Mouse (Mus musculus): ENCODE results near the gene Dop1b. TPM values are rescaled to one million over a fixed set of nuclear protein-coding genes. Genes with fewer than 3 reads are reported as not detected.

Dop1b gene
- polyA plus RNA-seq, 1 experiment from 2014 or later, result 8.1 TPM

DNA sequence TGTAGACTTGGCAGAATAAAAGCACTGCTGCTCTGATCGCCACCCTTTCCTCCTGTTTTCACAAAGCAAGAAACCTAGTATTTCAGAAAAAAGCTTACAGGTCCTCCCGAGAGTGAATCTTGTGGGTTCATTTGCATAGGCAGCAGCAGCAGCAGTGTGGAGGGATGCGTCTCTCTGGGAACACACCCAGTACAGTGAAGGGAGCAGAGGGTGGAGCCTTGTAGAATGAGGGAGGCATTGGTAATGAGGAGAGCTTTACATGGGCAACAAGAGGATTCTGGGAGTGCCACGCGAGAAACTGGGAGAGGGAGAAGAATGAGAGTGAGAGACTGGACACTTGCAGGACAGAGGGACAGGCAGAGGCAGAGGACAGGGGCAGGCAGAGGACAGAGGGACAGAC, 2.7 kb downstream of the Dop1b start:
- no peaks in the 10 kb centered on the region for H3K36me3 ChIP-seq (ENCODE audit: control insufficient read depth, insufficient read depth, low read length)
- H3K27ac ChIP-seq (replicated peaks in 1 of 2; ENCODE audit: control insufficient read depth in 1 of 2, insufficient read depth in 1 of 2, low read depth in 2 of 2, low read length in 2 of 2), result no peak overlapping the region
- WGBS, result 33% methylated on average over 5 of the region's 5 CpGs
- no peak overlapping the region for H3K9ac ChIP-seq (ENCODE audit: low read length)
- ATAC-seq (ENCODE audit: insufficient number of reproducible peaks, insufficient read depth, low FRiP score, low read depth), result no peak
- H3K4me3 ChIP-seq (ENCODE audit: control insufficient read depth in 1 of 2, insufficient read depth in 1 of 2, low read depth in 1 of 2, low read length in 2 of 2), result no peak overlapping the region
- peaks cover 0 to 17% of the 10 kb centered on the region in 2 experiments; a peak in 2 of 4 replicates for H3K4me1 ChIP-seq (ENCODE audit: control insufficient read depth in 2 of 2, insufficient read depth in 2 of 2, low read length in 2 of 2)
- no peak overlapping the region for H3K4me2 ChIP-seq (ENCODE audit: low read length)
- H3K9me3 ChIP-seq (ENCODE audit: control insufficient read depth, low read length), result no peaks in the 10 kb centered on the region
- peaks cover 5% of the 10 kb centered on the region; the same call in 1 of the 2 replicates for H3K27me3 ChIP-seq (ENCODE audit: control insufficient read depth, insufficient read depth, low read length)

- Histone ChIP-seq H3K9me3 (ENCODE audit: control insufficient read depth, low read length) (no peaks in the 10 kb centered on the region), H3K4me1 (ENCODE audit: control insufficient read depth in 2 of 2, insufficient read depth in 2 of 2, low read length in 2 of 2) (peaks cover 0 to 17% of the 10 kb centered on the region in 2 experiments; a peak in 2 of 4 replicates), H3K36me3 (ENCODE audit: control insufficient read depth, insufficient read depth, low read length) (no peaks in the 10 kb centered on the region), H3K9ac (ENCODE audit: low read length) (no peak overlapping the region), H3K27ac (replicated peaks in 1 of 2; ENCODE audit: control insufficient read depth in 1 of 2, insufficient read depth in 1 of 2, low read depth in 2 of 2, low read length in 2 of 2) (no peak overlapping the region), H3K4me2 (ENCODE audit: low read length) (no peak overlapping the region), H3K27me3 (ENCODE audit: control insufficient read depth, insufficient read depth, low read length) (peaks cover 5% of the 10 kb centered on the region; the same call in 1 of the 2 replicates), H3K4me3 (ENCODE audit: control insufficient read depth in 1 of 2, insufficient read depth in 1 of 2, low read depth in 1 of 2, low read length in 2 of 2) (no peak overlapping the region)
- ATAC-seq (ENCODE audit: insufficient number of reproducible peaks, insufficient read depth, low FRiP score, low read depth), result no peak
- 80% methylated on average over 6 of the region's 6 CpGs for WGBS
Measured at GRCm38 (mm10) chr16:93715826-93716225, 4.1 kb downstream of the Dop1b start.

DNA sequence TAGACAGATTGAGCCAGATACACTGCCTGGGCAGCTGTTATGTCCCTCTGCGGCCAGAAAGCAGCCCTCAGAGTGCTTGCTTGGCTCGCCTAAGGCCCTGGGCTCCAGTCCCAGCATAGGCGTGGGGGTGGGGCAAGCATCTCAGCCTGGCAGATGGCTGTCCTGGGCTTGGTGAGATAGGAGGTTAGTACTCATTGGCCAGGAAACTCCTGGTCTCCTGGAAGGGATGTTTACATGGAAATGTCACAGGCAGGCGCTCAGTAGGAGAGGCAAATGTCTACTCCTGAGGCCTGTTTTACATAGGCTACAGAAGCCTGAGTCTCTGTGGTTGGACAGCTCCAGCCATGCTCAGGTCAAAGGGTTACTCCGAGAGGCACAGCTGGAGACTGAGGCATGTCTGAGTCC, 5.6 kb downstream of the Dop1b start:
- WGBS, result 12% methylated on average over 5 of the region's 5 CpGs

GRCm38 (mm10) chr16:93721771-93722170, 10.1 kb downstream of the Dop1b start:
- peaks cover 0 to 8% of the 10 kb centered on the region in 2 experiments; a peak in 2 of 4 replicates for H3K4me1 ChIP-seq (ENCODE audit: control insufficient read depth in 2 of 2, insufficient read depth in 2 of 2, low read length in 2 of 2)

More for the DNA sequence above, 5.6 kb downstream of the Dop1b start:
- Histone ChIP-seq H3K9ac (ENCODE audit: low read length) (no peak overlapping the region), H3K27me3 (ENCODE audit: control insufficient read depth, insufficient read depth, low read length) (peaks cover 5% of the 10 kb centered on the region; the same call in 1 of the 2 replicates), H3K27ac (replicated peaks in 1 of 2; ENCODE audit: control insufficient read depth in 1 of 2, insufficient read depth in 1 of 2, low read depth in 2 of 2, low read length in 2 of 2) (0 out of 4 replicates have a peak overlapping the region, but pooled peaks of 1 of the 2 experiments have one; percentile 14), H3K36me3 (ENCODE audit: control insufficient read depth, insufficient read depth, low read length) (no peaks in the 10 kb centered on the region), H3K4me3 (ENCODE audit: control insufficient read depth in 1 of 2, insufficient read depth in 1 of 2, low read depth in 1 of 2, low read length in 2 of 2) (no peak overlapping the region), H3K4me1 (ENCODE audit: control insufficient read depth in 2 of 2, insufficient read depth in 2 of 2, low read length in 2 of 2) (peaks cover 0 to 15% of the 10 kb centered on the region in 2 experiments; a peak in 3 of 4 replicates), H3K9me3 (ENCODE audit: control insufficient read depth, low read length) (no peaks in the 10 kb centered on the region), H3K4me2 (ENCODE audit: low read length) (no peak overlapping the region)
- peak; percentile 75 for ATAC-seq (ENCODE audit: insufficient number of reproducible peaks, insufficient read depth, low FRiP score, low read depth)

GRCm38 (mm10) chr16:93722476-93722875, 10.8 kb downstream of the Dop1b start:
- Histone ChIP-seq H3K4me1 (ENCODE audit: control insufficient read depth in 2 of 2, insufficient read depth in 2 of 2, low read length in 2 of 2) (peaks cover 0 to 1% of the 10 kb centered on the region in 2 experiments; a peak in 2 of 4 replicates), H3K9me3 (ENCODE audit: control insufficient read depth, low read length) (no peaks in the 10 kb centered on the region), H3K9ac (ENCODE audit: low read length) (no peak overlapping the region), H3K27me3 (ENCODE audit: control insufficient read depth, insufficient read depth, low read length) (no peaks in the 10 kb centered on the region), H3K36me3 (ENCODE audit: control insufficient read depth, insufficient read depth, low read length) (no peaks in the 10 kb centered on the region), H3K4me2 (ENCODE audit: low read length) (no peak overlapping the region), H3K27ac (replicated peaks in 1 of 2; ENCODE audit: control insufficient read depth in 1 of 2, insufficient read depth in 1 of 2, low read depth in 2 of 2, low read length in 2 of 2) (no peak overlapping the region), H3K4me3 (ENCODE audit: control insufficient read depth in 1 of 2, insufficient read depth in 1 of 2, low read depth in 1 of 2, low read length in 2 of 2) (no peak overlapping the region)
- 57% methylated on average over 2 of the region's 2 CpGs for WGBS
- ATAC-seq (ENCODE audit: insufficient number of reproducible peaks, insufficient read depth, low FRiP score, low read depth), result no peak

More at GRCm38 (mm10) chr16:93721771-93722170, 10.1 kb downstream of the Dop1b start:
- H3K27ac ChIP-seq (replicated peaks in 1 of 2; ENCODE audit: control insufficient read depth in 1 of 2, insufficient read depth in 1 of 2, low read depth in 2 of 2, low read length in 2 of 2), result no peak overlapping the region
- no peaks in the 10 kb centered on the region for H3K27me3 ChIP-seq (ENCODE audit: control insufficient read depth, insufficient read depth, low read length)
- H3K36me3 ChIP-seq (ENCODE audit: control insufficient read depth, insufficient read depth, low read length), result no peaks in the 10 kb centered on the region
- ATAC-seq (ENCODE audit: insufficient number of reproducible peaks, insufficient read depth, low FRiP score, low read depth), result no peak
- WGBS, result 61% methylated on average over 5 of the region's 5 CpGs
- no peak overlapping the region for H3K4me2 ChIP-seq (ENCODE audit: low read length)
- H3K9me3 ChIP-seq (ENCODE audit: control insufficient read depth, low read length), result no peaks in the 10 kb centered on the region
- no peak overlapping the region for H3K9ac ChIP-seq (ENCODE audit: low read length)
- H3K4me3 ChIP-seq (ENCODE audit: control insufficient read depth in 1 of 2, insufficient read depth in 1 of 2, low read depth in 1 of 2, low read length in 2 of 2), result no peak overlapping the region

- no peak overlapping the region for H3K4me3 ChIP-seq (ENCODE audit: control insufficient read depth in 1 of 2, insufficient read depth in 1 of 2, low read depth in 1 of 2, low read length in 2 of 2)
- no peak for ATAC-seq (ENCODE audit: insufficient number of reproducible peaks, insufficient read depth, low FRiP score, low read depth)
- H3K9me3 ChIP-seq (ENCODE audit: control insufficient read depth, low read length), result no peaks in the 10 kb centered on the region
- no peak overlapping the region for H3K4me2 ChIP-seq (ENCODE audit: low read length)
- H3K4me1 ChIP-seq (ENCODE audit: control insufficient read depth in 2 of 2, insufficient read depth in 2 of 2, low read length in 2 of 2), result peaks cover 3 to 4% of the 10 kb centered on the region in 2 experiments; a peak in 1 of 4 replicates
- 0 out of 2 replicates have a peak, but pooled peaks cover 3% of the 10 kb centered on the region for H3K36me3 ChIP-seq (ENCODE audit: control insufficient read depth, insufficient read depth, low read length)
- 65% methylated on average over 8 of the region's 8 CpGs for WGBS
- no peak overlapping the region for H3K27ac ChIP-seq (replicated peaks in 1 of 2; ENCODE audit: control insufficient read depth in 1 of 2, insufficient read depth in 1 of 2, low read depth in 2 of 2, low read length in 2 of 2)
- no peak overlapping the region for H3K9ac ChIP-seq (ENCODE audit: low read length)
- no peaks in the 10 kb centered on the region for H3K27me3 ChIP-seq (ENCODE audit: control insufficient read depth, insufficient read depth, low read length)
Measured at GRCm38 (mm10) chr16:93725417-93726144, 13.9 kb downstream of the Dop1b start.

DNA sequence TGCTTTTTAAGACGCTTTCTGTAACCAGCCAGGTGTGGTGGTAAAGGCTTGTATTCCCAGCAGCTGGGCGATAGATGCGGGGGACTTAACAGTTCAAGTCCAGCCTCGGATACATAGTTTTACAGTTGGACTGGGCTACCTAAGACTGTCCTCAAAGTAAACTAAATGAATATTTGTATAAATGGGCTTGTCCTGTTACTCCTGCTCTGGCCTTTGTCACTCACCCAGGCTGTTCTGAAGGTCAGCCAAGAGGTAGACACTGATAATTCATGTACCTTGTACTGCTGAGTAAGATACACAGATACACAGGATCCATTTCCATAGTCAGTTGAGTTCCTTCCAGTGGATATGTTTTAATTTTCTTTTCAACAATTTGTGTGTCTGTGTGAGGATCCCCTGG, 14.5 kb downstream of the Dop1b start:
- H3K4me1 ChIP-seq (ENCODE audit: control insufficient read depth in 2 of 2, insufficient read depth in 2 of 2, low read length in 2 of 2), result peaks cover 7% of the 10 kb centered on the region in 2 experiments; a peak in 3 of 4 replicates
- WGBS, result 87% methylated on average over 4 of the region's 4 CpGs
- H3K36me3 ChIP-seq (ENCODE audit: control insufficient read depth, insufficient read depth, low read length), result 0 out of 2 replicates have a peak, but pooled peaks cover 3% of the 10 kb centered on the region
- no peak overlapping the region for H3K4me2 ChIP-seq (ENCODE audit: low read length)
- H3K9me3 ChIP-seq (ENCODE audit: control insufficient read depth, low read length), result no peaks in the 10 kb centered on the region
- no peak overlapping the region for H3K4me3 ChIP-seq (ENCODE audit: control insufficient read depth in 1 of 2, insufficient read depth in 1 of 2, low read depth in 1 of 2, low read length in 2 of 2)
- H3K27me3 ChIP-seq (ENCODE audit: control insufficient read depth, insufficient read depth, low read length), result no peaks in the 10 kb centered on the region
- H3K9ac ChIP-seq (ENCODE audit: low read length), result no peak overlapping the region
- no peak overlapping the region for H3K27ac ChIP-seq (replicated peaks in 1 of 2; ENCODE audit: control insufficient read depth in 1 of 2, insufficient read depth in 1 of 2, low read depth in 2 of 2, low read length in 2 of 2)
- no peak for ATAC-seq (ENCODE audit: insufficient number of reproducible peaks, insufficient read depth, low FRiP score, low read depth)
